Mouse (Mus musculus) embryonic fibroblast, embryonic 13.5 days (primary cell): ENCODE results near the gene Aqp9.

Experiments used
- CTCF ChIP-seq: IDR thresholded peaks from 2 replicates; pipeline ENCODE4 v1.5.1; 2011; ENCODE audit warnings: mild to moderate bottlenecking, control low read depth, low read length, moderate library complexity, borderline replicate concordance; ENCODE audit not compliant: insufficient read depth
- POLR2A ChIP-seq: IDR thresholded peaks from 2 replicates; pipeline ENCODE4 v1.6.1; 2011; ENCODE audit warnings: low read depth, mild to moderate bottlenecking, control low read depth, low read length, moderate library complexity

DNA sequence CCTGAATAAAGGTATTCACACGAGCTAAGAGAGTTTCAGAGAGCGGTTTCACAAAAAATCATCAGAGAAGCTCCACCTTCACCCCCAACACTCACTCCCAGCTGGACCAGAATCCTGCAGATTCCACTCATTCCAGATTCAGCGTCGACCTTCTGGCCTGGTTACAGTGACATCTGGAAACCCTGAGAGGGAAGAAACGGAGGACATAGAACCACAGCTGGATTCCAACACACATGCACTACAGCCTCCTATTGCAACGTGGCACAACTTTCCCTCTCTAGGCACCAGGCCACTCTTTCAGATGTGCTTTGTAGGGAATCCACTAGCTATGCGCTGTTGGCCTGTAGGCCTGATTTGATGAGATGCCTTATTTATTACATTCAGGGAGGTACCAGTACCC, 102.0 kb downstream of the Aqp9 start:
- TF ChIP-seq CTCF, result no peak
- TF ChIP-seq POLR2A, result no peak
